Mouse (Mus musculus): Measurements from ENCODE around the gene Mobp. TPM values are rescaled to one million over a fixed set of nuclear protein-coding genes. Genes with fewer than 3 reads are reported as not detected.
A peak's percentile ranks its signal among the peaks of the same experiment; 100 is the strongest.

The Mobp gene
- polyA plus RNA-seq, 2 experiments: not detected

DNA sequence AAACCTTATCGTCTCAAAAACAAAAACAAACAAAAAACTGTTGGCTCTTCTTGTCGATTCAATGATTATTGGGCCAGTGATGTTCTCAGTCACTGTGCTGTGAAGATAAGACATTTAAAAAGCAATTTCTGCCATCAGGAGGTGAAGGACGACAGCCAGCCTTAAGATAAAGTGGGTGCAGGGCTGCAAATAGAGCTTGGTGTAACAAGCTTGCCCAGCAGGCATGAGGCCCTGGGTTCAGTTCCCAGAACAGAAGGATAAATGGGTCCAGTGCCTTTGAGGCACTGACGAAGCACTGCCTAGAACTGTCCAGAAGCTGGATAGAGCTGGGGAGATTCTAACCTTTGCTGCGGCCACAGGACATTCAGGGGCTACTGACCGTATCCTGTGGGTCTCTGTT, 37.0 kb upstream of the Mobp start:
- no peak for DNase-seq (ENCODE audit: low spot score)
- Histone ChIP-seq H3K9ac (ENCODE audit: low read depth, low read length, severe bottlenecking) (no peak overlapping the region), H3K27me3 (ENCODE audit: control insufficient read depth, insufficient read depth, low read length) (no peaks in the 10 kb centered on the region), H3K4me2 (replicated peaks; ENCODE audit: low read depth, low read length, severe bottlenecking) (no peak overlapping the region), H3K27ac (replicated peaks; ENCODE audit: low read depth, low read length) (no peak overlapping the region), H3K9me3 (ENCODE audit: control insufficient read depth, low read length) (no peaks in the 10 kb centered on the region), H3K4me3 (replicated peaks; ENCODE audit: low read length) (no peak overlapping the region), H3K36me3 (ENCODE audit: control insufficient read depth, insufficient read depth, low read length) (peaks cover 13% of the 10 kb centered on the region), H3K4me1 (ENCODE audit: control insufficient read depth, insufficient read depth, low read length) (peaks cover 6% of the 10 kb centered on the region)
- TF ChIP-seq POLR2A (IDR thresholded peaks at IDR 0.05; ENCODE audit: borderline replicate concordance, extremely low read depth, insufficient read depth, insufficient read length): no peak
- 94% methylated on average over 6 of the region's 6 CpGs for WGBS
- no peak for ATAC-seq (ENCODE audit: low FRiP score, low read depth)

DNA sequence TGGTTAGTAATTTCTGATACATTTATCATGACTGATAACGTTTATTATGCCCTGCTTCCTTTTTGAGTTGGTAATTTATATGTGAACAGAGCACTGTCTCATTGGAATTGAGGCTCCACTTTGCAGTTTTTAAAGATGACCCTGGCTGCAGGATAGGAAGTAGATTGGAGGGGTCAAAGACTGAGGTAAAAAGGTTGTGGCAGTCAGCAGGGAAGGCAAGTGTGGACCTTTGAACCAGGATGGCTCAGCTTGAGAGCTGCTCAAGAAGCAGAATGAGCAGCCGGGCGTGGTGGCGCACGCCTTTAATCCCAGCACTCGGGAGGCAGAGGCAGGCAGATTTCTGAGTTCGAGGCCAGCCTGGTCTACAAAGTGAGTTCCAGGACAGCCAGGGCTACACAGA, 36.1 kb upstream of the Mobp start:
- 96% methylated on average over 6 of the region's 7 CpGs for WGBS
- Histone ChIP-seq H3K36me3 (ENCODE audit: control insufficient read depth, insufficient read depth, low read length) (peaks cover 22% of the 10 kb centered on the region), H3K4me3 (replicated peaks; ENCODE audit: low read length) (no peak overlapping the region), H3K4me2 (replicated peaks; ENCODE audit: low read depth, low read length, severe bottlenecking) (no peak overlapping the region), H3K27me3 (ENCODE audit: control insufficient read depth, insufficient read depth, low read length) (no peaks in the 10 kb centered on the region), H3K4me1 (ENCODE audit: control insufficient read depth, insufficient read depth, low read length) (peaks cover 6% of the 10 kb centered on the region), H3K27ac (replicated peaks; ENCODE audit: low read depth, low read length) (no peak overlapping the region), H3K9ac (ENCODE audit: low read depth, low read length, severe bottlenecking) (no peak overlapping the region), H3K9me3 (ENCODE audit: control insufficient read depth, low read length) (no peaks in the 10 kb centered on the region)
- no peak for DNase-seq (ENCODE audit: low spot score)
- no peak for ATAC-seq (ENCODE audit: low FRiP score, low read depth)
- TF ChIP-seq POLR2A (IDR thresholded peaks at IDR 0.05; ENCODE audit: borderline replicate concordance, extremely low read depth, insufficient read depth, insufficient read length): no peak

DNA sequence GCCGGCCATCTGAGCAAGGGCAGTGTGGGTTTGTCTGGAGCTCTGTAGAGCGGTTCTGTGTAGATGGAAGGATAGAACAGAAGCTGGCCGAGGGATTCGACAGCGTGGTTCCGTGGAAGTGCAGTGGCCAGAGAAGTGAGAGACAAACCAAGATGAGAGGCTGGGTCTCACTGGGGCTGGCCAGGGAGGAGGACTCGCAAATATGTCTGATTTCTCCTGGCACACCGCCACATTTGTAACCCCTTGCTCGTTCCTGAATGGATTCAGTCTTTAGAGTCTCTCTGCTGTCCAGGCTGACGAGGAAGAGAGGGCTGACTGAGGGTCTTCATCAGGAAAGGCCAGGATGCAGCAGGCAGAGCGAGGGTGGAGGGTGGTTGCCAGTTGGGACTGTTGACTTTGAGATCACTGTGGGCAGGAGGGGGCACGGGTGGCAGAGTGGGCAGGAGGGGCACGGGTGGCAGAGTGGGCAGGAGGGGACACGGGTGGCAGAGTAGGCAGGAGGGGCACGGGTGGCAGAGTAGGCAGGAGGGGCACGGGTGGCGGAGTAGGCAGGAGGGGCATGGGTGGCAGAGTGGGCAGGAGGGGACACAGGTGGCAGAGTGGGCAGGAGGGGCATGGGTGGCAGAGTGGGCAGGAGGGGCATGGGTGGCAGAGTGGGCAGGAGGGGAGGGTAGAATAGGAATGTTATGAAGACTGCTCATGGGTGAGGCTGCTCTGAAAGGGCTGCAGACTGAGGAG, 35.3 kb upstream of the Mobp start:
- ATAC-seq (ENCODE audit: low FRiP score, low read depth) (no peak), DNase-seq (ENCODE audit: low spot score) (no peak)
- TF ChIP-seq POLR2A (IDR thresholded peaks at IDR 0.05; ENCODE audit: borderline replicate concordance, extremely low read depth, insufficient read depth, insufficient read length): no peak
- Histone ChIP-seq H3K4me2 (replicated peaks; ENCODE audit: low read depth, low read length, severe bottlenecking) (no peak overlapping the region), H3K9me3 (ENCODE audit: control insufficient read depth, low read length) (no peaks in the 10 kb centered on the region), H3K27me3 (ENCODE audit: control insufficient read depth, insufficient read depth, low read length) (no peaks in the 10 kb centered on the region), H3K4me3 (replicated peaks; ENCODE audit: low read length) (no peak overlapping the region), H3K9ac (ENCODE audit: low read depth, low read length, severe bottlenecking) (no peak overlapping the region), H3K36me3 (ENCODE audit: control insufficient read depth, insufficient read depth, low read length) (peaks cover 26% of the 10 kb centered on the region), H3K4me1 (ENCODE audit: control insufficient read depth, insufficient read depth, low read length) (peaks cover 6% of the 10 kb centered on the region), H3K27ac (replicated peaks; ENCODE audit: low read depth, low read length) (no peak overlapping the region)
- WGBS: 88% methylated on average over 17 of the region's 17 CpGs

DNA sequence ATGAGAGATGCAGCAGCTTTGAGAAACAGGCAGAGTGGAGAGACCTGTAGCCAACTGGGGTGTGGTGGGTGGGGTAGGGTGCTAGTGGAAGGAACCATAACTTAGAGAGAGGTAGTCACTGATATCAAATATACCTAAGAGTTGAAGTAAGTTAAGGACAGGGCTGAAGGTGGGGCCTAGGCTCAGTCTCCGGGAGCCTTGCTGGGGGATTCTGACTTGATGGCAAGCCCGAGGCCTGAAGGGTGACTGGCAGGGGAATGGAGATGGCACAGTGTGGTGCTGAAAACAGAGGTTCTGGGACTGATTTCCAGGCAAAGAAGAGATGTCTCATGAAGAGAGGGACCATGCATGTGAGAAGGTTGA, 34.7 kb upstream of the Mobp start:
- DNase-seq (ENCODE audit: low spot score): no peak
- H3K9me3 ChIP-seq (ENCODE audit: control insufficient read depth, low read length): no peaks in the 10 kb centered on the region
- H3K36me3 ChIP-seq (ENCODE audit: control insufficient read depth, insufficient read depth, low read length): peaks cover 32% of the 10 kb centered on the region
- no peak for TF ChIP-seq POLR2A (IDR thresholded peaks at IDR 0.05; ENCODE audit: borderline replicate concordance, extremely low read depth, insufficient read depth, insufficient read length)
- H3K27me3 ChIP-seq (ENCODE audit: control insufficient read depth, insufficient read depth, low read length): no peaks in the 10 kb centered on the region
- no peak for ATAC-seq (ENCODE audit: low FRiP score, low read depth)
- H3K9ac ChIP-seq (ENCODE audit: low read depth, low read length, severe bottlenecking): peak overlapping the region; percentile 12; the same call in 1 of the 2 replicates
- H3K4me2 ChIP-seq (replicated peaks; ENCODE audit: low read depth, low read length, severe bottlenecking): no peak overlapping the region
- peaks cover 6% of the 10 kb centered on the region for H3K4me1 ChIP-seq (ENCODE audit: control insufficient read depth, insufficient read depth, low read length)
- H3K4me3 ChIP-seq (replicated peaks; ENCODE audit: low read length): no peak overlapping the region
- no peak overlapping the region for H3K27ac ChIP-seq (replicated peaks; ENCODE audit: low read depth, low read length)
- WGBS: 89% methylated on average over 2 of the region's 2 CpGs

DNA sequence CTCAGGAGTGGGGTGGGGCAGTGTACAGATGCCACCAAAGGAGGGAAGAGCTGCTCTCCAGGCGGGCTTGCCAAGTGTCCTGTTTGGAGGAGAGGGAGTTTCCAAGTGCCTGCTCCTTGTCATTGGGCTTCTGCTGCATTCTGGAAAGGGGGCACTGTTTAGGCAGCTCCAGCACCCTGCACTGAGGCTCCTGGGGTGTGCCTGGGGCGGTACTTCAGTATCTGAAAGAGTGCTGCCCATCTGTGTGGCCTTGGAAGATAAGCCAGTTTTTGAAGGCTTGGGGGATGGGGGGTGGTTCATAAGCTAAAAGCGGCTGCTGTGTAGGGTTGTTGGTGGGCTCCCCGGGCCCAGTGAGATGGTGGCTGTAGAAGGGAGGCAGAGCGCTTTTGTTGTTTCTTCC, 33.9 kb upstream of the Mobp start:
- WGBS: 89% methylated on average over 5 of the region's 5 CpGs
- H3K9ac ChIP-seq (ENCODE audit: low read depth, low read length, severe bottlenecking): no peak overlapping the region
- ATAC-seq (ENCODE audit: low FRiP score, low read depth): no peak
- H3K4me1 ChIP-seq (ENCODE audit: control insufficient read depth, insufficient read depth, low read length): peaks cover 6% of the 10 kb centered on the region
- no peak for DNase-seq (ENCODE audit: low spot score)
- H3K9me3 ChIP-seq (ENCODE audit: control insufficient read depth, low read length): no peaks in the 10 kb centered on the region
- TF ChIP-seq POLR2A (IDR thresholded peaks at IDR 0.05; ENCODE audit: borderline replicate concordance, extremely low read depth, insufficient read depth, insufficient read length): no peak
- no peak overlapping the region for H3K4me3 ChIP-seq (replicated peaks; ENCODE audit: low read length)
- H3K36me3 ChIP-seq (ENCODE audit: control insufficient read depth, insufficient read depth, low read length): peaks cover 38% of the 10 kb centered on the region
- H3K27ac ChIP-seq (replicated peaks; ENCODE audit: low read depth, low read length): no peak overlapping the region
- H3K27me3 ChIP-seq (ENCODE audit: control insufficient read depth, insufficient read depth, low read length): no peaks in the 10 kb centered on the region
- no peak overlapping the region for H3K4me2 ChIP-seq (replicated peaks; ENCODE audit: low read depth, low read length, severe bottlenecking)
